Mouse (Mus musculus) liver, adult 2 months (tissue): Measurements from ENCODE around the gene Irs3. TPM values are rescaled to one million over a fixed set of nuclear protein-coding genes. Genes with fewer than 3 reads are reported as not detected.

ENCODE experiments used
- DNase-seq: peaks from one replicate; pipeline ENCODE4 v3.0.0-alpha.2; 2011; ENCODE audit warnings: low read depth, low spot score; ENCODE audit errors: extremely low read depth
- H3K27ac ChIP-seq: fragments of 200-500 bp; replicated peaks from 2 replicates; pipeline ENCODE4 v1.5.1; 2012; ENCODE audit warnings: low read depth, mild to moderate bottlenecking, control low read depth, inconsistent platforms, low read length; ENCODE audit not compliant: insufficient read depth
- H3K27me3 ChIP-seq: fragments of 200-500 bp; 2 replicates; pipeline ENCODE4 v1.6.1; 2012; ENCODE audit warnings: mild to moderate bottlenecking, moderate library complexity, low read length, inconsistent platforms; ENCODE audit not compliant: control insufficient read depth, insufficient read depth
- H3K36me3 ChIP-seq: fragments of 200-500 bp; 2 replicates; pipeline ENCODE4 v1.6.1; 2012; ENCODE audit warnings: low read length, inconsistent platforms; ENCODE audit not compliant: control insufficient read depth, insufficient read depth
- H3K4me1 ChIP-seq: fragments of 200-500 bp; 2 replicates; pipeline ENCODE4 v1.6.1; 2011; ENCODE audit warnings: low read length; ENCODE audit not compliant: control insufficient read depth, insufficient read depth
- H3K4me3 ChIP-seq: fragments of 200-500 bp; 2 replicates; pipeline ENCODE4 v1.5.1; 2011; ENCODE audit warnings: low read depth, mild to moderate bottlenecking, control low read depth, low read length, moderate library complexity; ENCODE audit not compliant: insufficient read depth
- H3K79me2 ChIP-seq: fragments of 200-500 bp; 2 replicates; pipeline ENCODE4 v1.6.1; 2012; ENCODE audit warnings: inconsistent platforms, mild to moderate bottlenecking, low read length, moderate library complexity; ENCODE audit not compliant: control insufficient read depth, insufficient read depth
- H3K9ac ChIP-seq: fragments of 200-500 bp; 2 replicates; pipeline ENCODE4 v1.6.1; 2012; ENCODE audit warnings: low read depth, mild to moderate bottlenecking, control low read depth, inconsistent platforms, low read length
- CTCF ChIP-seq: fragments of 200-500 bp; IDR thresholded peaks from 2 replicates; pipeline ENCODE4 v1.5.1; 2011; ENCODE audit warnings: low read depth, low read length, control low read depth
- POLR2A ChIP-seq: fragments of 200-500 bp; IDR thresholded peaks from 2 replicates; pipeline ENCODE4 v1.6.1; 2011; ENCODE audit warnings: low read length, control low read depth; ENCODE audit not compliant: insufficient read depth; ENCODE audit errors: extremely low read depth
- WGBS: fragments of 180-500 bp; shearing (Covaris S2); methylation state at CpG from one replicate; pipeline ENCODE4 v1.1.7; 2018; 5-methylcytosine and 5-hydroxymethylcytosine counted together
- polyA plus RNA-seq: library from polyadenylated mRNA; depleted of rRNA; stranded (reverse); fragments of >200 nt; gene quantifications from 2 replicates; pipeline ENCODE4 v1.2.3, GENCODE M21; 2012; rRNA removed
- total RNA-seq: library from RNA; depleted of rRNA; stranded (reverse); fragments of >200 nt; gene quantifications from 2 replicates; pipeline ENCODE4 v1.2.3, GENCODE M21; 2014; rRNA removed

Gene Irs3
- total RNA-seq (0.07 TPM in 1 of 2 replicates, not detected in the other), polyA plus RNA-seq (0.07 and 0.20 TPM in 2 replicates)

GRCm38 (mm10) chr5:137645652-137646091, at the start of gene Irs3:
TSS of gene Irs3 (minus strand) at chr5:137645714.
- H3K27ac ChIP-seq, result no peak within 1 kb of the TSS
- peak; percentile 71 for DNase-seq
- no peak for TF ChIP-seq POLR2A
- no peak for TF ChIP-seq CTCF
- H3K4me3 ChIP-seq, result peak within 1 kb of the TSS; percentile 41
- WGBS, result 27% methylated on average over 11 of the region's 11 CpGs
- H3K9ac ChIP-seq, result peak within 1 kb of the TSS; percentile 36; the same call in 1 of the 2 replicates
- H3K27me3 ChIP-seq, result no peaks in the 10 kb centered on the region
- no peaks in the 10 kb centered on the region for H3K36me3 ChIP-seq
- H3K4me1 ChIP-seq, result no peaks in the 10 kb centered on the region
- no peaks in the 10 kb centered on the region for H3K79me2 ChIP-seq

- no peak overlapping the region for H3K9ac ChIP-seq
- no peak for DNase-seq
- 94% methylated on average over 3 of the region's 3 CpGs for WGBS
- H3K27me3 ChIP-seq, result no peaks in the 10 kb centered on the region
- TF ChIP-seq CTCF (no peak), POLR2A (no peak)
- no peaks in the 10 kb centered on the region for H3K4me1 ChIP-seq
- no peaks in the 10 kb centered on the region for H3K79me2 ChIP-seq
- H3K27ac ChIP-seq, result no peak overlapping the region
- H3K36me3 ChIP-seq, result no peaks in the 10 kb centered on the region
- no peak overlapping the region for H3K4me3 ChIP-seq
These were observed 49.3 kb upstream of the Irs3 start for GRCm38 (mm10) chr5:137694796-137695195.

- no peaks in the 10 kb centered on the region for H3K79me2 ChIP-seq
- H3K27ac ChIP-seq, result no peak overlapping the region
- H3K4me3 ChIP-seq, result no peak overlapping the region
- TF ChIP-seq CTCF (no peak), POLR2A (no peak)
- 77% methylated on average over 1 of the region's 1 CpGs for WGBS
- no peaks in the 10 kb centered on the region for H3K27me3 ChIP-seq
- no peak overlapping the region for H3K9ac ChIP-seq
- no peaks in the 10 kb centered on the region for H3K4me1 ChIP-seq
- H3K36me3 ChIP-seq, result no peaks in the 10 kb centered on the region
- no peak for DNase-seq
These were observed 46.4 kb upstream of the Irs3 start for GRCm38 (mm10) chr5:137691881-137692280.

GRCm38 (mm10) chr5:137690531-137690930, 45.0 kb upstream of the Irs3 start:
- no peaks in the 10 kb centered on the region for H3K79me2 ChIP-seq
- WGBS, result 40% methylated on average over 9 of the region's 9 CpGs
- H3K27ac ChIP-seq, result no peak overlapping the region

GRCm38 (mm10) chr5:137689974-137690373, 44.5 kb upstream of the Irs3 start:
- no peaks in the 10 kb centered on the region for H3K36me3 ChIP-seq
- no peak for DNase-seq
- no peaks in the 10 kb centered on the region for H3K27me3 ChIP-seq
- H3K4me1 ChIP-seq, result no peaks in the 10 kb centered on the region
- TF ChIP-seq POLR2A (no peak), CTCF (no peak)
- H3K9ac ChIP-seq, result no peak overlapping the region
- H3K4me3 ChIP-seq, result no peak overlapping the region
- no peaks in the 10 kb centered on the region for H3K79me2 ChIP-seq
- 96% methylated on average over 3 of the region's 3 CpGs for WGBS
- no peak overlapping the region for H3K27ac ChIP-seq

More at GRCm38 (mm10) chr5:137690531-137690930, 45.0 kb upstream of the Irs3 start:
- no peak for DNase-seq
- Histone ChIP-seq H3K27me3 (no peaks in the 10 kb centered on the region), H3K4me1 (no peaks in the 10 kb centered on the region), H3K9ac (no peak overlapping the region), H3K4me3 (no peak overlapping the region), H3K36me3 (no peaks in the 10 kb centered on the region)
- no peak for TF ChIP-seq CTCF
- no peak for TF ChIP-seq POLR2A

GRCm38 (mm10) chr5:137686127-137686790, 40.7 kb upstream of the Irs3 start:
- H3K27ac ChIP-seq, result no peak overlapping the region
- no peak for DNase-seq
- H3K9ac ChIP-seq, result no peak overlapping the region
- no peak overlapping the region for H3K4me3 ChIP-seq
- TF ChIP-seq CTCF (no peak), POLR2A (no peak)
- no peaks in the 10 kb centered on the region for H3K36me3 ChIP-seq
- peaks cover 15% of the 10 kb centered on the region; the same call in 1 of the 2 replicates for H3K79me2 ChIP-seq
- H3K27me3 ChIP-seq, result no peaks in the 10 kb centered on the region
- peaks cover 6% of the 10 kb centered on the region for H3K4me1 ChIP-seq
- 75% methylated on average over 6 of the region's 6 CpGs for WGBS
